Mouse (Mus musculus) regulatory T cell (primary cell): ENCODE measurements around the gene 4833420G17Rik.

Source experiments
- in situ Hi-C: fragments of 300-600 bp; cut with MboI, MseI; formaldehyde crosslinking; loops from one replicate; pipeline ENCODE4 v1.15.1; 2025; ENCODE audit warnings: high pct_unique_total_duplicates

4833420G17Rik gene

DNA sequence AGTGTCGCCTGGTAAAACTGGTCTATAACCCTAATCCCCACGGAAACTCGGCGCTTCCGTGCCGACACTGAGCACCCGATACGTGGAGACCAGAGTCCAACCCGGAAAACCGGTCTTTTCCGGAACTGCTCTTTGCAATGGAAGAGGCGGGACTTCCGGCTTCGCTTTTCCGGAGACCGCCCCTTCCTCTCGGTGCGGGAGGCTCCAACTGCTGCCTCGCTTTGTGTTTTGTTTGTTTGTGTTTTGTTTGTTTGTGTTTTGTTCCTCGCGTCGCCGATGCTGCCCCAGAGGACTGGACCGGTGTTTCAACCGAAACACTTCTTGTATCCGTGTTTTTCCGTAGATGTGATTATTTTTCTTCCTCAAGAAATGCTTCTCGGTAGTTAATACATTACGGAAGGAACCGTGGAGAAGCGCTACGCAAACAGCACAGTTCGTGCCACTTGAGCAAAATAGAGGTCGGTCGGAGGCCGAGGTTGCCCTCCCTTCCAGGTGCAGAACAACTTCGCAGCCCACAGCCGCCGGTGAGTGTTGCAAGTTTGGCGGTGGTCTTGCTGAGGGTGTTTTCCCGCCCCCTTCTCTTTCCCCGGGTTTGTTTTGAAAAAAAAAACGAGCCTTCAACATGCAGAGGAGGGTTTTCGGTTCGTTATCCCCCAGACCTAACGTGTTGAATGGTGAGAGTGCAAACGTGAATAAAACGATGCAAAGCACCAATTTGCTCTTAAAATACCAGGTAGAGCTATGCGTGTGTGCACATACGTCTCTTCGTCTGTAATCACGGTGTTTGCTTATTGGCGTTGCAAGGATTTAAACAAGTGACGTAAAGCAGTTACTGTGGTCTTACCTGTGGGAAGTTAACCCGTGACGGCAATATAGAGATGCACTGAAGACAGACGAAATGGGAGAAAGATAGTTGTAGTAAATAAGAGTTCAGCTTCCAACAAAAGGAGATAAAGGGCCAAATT, at the start of gene 4833420G17Rik:
Gene 4833420G17Rik (plus strand): TSS at position 173 of the 965 bp plus-strand sequence.
- in situ Hi-C loops: loop anchor here (10.0 to 25.0 kb wide), 3 partner anchors 48 to 1078 kb away; partner anchors contain the start of genes B430218F22Rik, Mrps30 and Zfp131

DNA sequence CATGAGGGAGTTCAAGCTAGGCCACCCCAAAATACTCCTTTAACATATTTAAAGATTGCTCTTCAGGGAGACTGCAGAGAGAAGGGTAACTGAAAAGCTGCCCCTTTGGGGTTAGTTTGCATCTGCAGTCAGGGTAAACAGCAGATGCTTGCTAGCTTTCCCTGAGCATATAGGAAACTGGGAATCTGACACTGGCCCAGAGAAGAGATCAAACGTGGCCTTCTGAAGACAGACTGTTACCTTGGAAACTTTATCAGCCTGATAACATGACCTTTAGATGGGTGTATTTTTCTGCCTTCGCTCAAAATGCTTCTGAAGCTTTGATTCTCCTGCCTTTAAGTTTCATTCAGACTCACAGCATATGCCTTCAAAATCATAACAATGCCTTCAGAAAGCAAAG, 49.5 kb upstream of the 4833420G17Rik start:
- in situ Hi-C loops: loop anchor here (10.0 kb wide), 1 partner anchor 52 kb away; the partner anchor contains the start of gene 4833420G17Rik

GRCm38 (mm10) chr13:119418479-119418878, 44.1 kb upstream of the 4833420G17Rik start:
- in situ Hi-C loops: loop anchor here (10.0 kb wide), 1 partner anchor 46 kb away; the partner anchor contains the start of gene 4833420G17Rik

GRCm38 (mm10) chr13:119430164-119430563, 32.4 kb upstream of the 4833420G17Rik start:
- in situ Hi-C loops: no loop called here

- in situ Hi-C loops: no loop called here
These were observed 30.5 kb upstream of the 4833420G17Rik start for GRCm38 (mm10) chr13:119432041-119432440.

DNA sequence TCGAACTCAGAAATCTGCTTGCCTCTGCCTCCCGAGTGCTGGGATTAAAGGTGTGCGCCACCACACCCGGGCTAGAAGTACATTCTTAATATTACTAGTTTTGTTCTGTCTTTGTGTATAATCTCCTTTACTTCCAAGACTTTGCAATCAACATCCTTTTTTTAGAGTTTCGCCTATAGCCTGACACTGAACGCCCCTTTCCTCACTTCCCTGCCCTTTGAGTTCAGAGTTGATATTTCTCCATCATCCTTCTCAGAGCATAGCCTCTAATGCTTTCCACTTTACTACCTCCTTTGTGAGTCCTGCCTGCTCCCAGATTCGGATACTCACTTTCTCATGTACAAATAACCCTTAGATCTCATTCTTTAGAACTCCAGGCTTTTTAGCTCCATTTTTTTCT, 28.2 kb upstream of the 4833420G17Rik start:
- in situ Hi-C loops: no loop called here

- in situ Hi-C loops: no loop called here
These were observed 20.3 kb upstream of the 4833420G17Rik start for GRCm38 (mm10) chr13:119442244-119442643.

DNA sequence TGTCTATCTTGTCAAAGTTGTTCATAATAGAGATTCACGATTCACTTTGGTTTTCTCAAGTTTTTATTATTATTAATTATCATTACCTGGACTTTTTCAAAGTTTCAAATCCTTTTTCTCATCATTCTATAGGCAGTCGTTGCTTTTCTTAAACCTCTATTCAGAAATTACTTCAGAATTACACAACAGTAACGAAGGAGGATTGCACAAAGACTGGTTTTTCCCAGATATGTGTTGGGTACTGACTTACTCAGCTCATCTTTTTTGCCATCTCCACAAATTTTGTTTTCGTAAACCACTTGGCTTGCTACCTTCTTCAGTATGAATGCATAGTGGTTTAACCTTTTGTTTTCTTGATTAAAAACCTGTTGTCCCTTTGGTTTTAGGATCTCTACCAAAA, 9.0 kb upstream of the 4833420G17Rik start:
- in situ Hi-C loops: loop anchor here (25.0 kb wide), 1 partner anchor 334 kb away; the partner anchor contains the start of gene Zfp131

DNA sequence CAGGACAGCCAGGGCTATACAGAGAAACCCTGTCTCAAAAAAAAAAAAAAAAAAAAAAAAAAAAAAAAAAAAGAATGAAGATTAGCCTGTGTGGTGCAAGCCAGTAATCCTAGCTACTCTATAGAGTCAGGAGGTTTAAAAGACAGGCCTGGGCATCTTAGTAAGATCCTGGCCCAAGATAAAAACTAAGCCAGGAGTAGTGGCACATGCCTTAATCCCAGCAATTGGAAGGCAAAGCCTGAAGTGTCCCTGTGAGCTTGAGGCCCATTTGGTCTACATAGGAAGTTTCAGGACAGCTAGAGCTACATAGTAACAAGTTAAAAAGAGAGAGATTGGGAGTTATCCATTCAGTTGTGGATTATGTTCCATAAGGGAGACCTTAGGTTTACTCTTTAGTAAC, 7.5 kb upstream of the 4833420G17Rik start:
- in situ Hi-C loops: loop anchor here (25.0 kb wide), 1 partner anchor 332 kb away; the partner anchor contains the start of gene Zfp131

GRCm38 (mm10) chr13:119456342-119456741, 6.2 kb upstream of the 4833420G17Rik start:
- in situ Hi-C loops: loop anchor here (25.0 kb wide), 1 partner anchor 331 kb away; the partner anchor contains the start of gene Zfp131

DNA sequence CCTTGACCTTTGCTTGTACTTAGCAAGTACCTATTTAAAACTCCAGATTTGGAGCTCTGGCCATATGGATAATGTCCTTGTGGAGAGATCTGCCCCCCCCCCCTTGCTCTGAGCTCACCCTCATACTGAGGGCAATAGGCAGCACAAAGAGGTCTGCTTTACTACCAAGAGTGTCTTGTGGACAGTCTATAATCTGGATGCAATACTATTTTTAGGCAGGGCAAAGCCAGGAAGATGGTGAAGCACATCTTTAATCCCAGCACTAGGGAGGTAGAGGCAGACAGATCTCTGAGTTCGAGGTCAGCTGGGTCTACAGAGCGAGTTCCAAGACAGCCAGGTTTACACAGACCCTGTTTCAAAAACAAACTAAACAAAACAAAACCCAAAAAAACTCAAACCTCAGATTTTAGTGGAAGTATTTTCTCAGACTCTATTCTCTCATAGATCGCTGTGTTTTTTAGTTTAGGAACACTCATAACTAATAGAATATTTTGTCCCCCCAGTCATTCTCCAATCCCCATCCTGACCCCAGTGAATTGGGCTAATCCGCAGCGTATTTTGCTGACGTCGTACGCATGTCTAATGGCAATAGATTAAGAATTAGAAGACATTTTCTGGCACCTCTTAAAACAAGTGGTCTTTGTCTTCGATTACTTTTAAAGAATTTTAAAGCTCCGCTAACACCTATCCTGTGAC, 520 bp upstream of the 4833420G17Rik start:
- in situ Hi-C loops: loop anchor here (10.0 to 25.0 kb wide), 3 partner anchors 47 to 1077 kb away; partner anchors contain the start of genes B430218F22Rik, Mrps30 and Zfp131

GRCm38 (mm10) chr13:119476631-119477030, 14.1 kb downstream of the 4833420G17Rik start:
- in situ Hi-C loops: no loop called here

DNA sequence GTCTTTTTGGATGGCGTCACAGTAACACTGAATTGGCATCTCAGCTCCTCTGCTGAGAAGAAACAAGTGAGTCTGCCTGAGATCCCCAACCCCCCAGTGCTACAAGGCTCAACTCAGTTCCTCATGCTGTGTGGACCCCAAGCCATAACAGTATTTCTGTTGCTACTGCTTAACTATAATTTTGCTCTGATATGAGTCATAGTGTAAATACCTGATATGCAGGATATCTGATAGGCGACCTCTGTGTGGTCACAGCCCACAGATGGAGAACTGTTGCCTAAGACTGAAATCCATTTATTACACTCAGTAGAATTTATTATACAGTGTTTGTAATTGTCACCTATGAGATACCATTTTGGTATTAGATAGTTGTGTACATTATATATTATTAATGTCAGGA, 15.2 kb downstream of the 4833420G17Rik start:
- in situ Hi-C loops: no loop called here

DNA sequence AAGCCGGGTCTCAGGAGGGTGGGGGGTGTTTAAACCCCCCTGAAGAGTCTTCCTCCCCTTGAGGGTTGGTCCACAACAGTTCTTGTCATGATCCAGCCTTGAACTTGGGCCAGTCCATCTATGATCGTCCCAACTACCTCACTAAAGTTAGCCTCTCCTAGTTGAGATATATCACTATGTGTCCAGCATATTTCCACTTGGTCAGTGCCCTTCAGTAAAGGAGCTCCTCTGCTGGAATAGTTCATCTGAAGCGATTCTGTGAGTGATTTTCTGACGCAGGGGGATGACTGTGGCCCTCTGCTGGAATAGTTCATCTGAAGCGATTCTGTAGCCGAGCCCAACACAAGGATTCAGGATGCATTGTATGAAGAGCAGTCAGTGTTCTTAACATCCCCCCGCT, 24.8 kb downstream of the 4833420G17Rik start:
- in situ Hi-C loops: loop anchor here (5.0 kb wide), 1 partner anchor 110 kb away; no protein-coding TSS in a partner anchor

DNA sequence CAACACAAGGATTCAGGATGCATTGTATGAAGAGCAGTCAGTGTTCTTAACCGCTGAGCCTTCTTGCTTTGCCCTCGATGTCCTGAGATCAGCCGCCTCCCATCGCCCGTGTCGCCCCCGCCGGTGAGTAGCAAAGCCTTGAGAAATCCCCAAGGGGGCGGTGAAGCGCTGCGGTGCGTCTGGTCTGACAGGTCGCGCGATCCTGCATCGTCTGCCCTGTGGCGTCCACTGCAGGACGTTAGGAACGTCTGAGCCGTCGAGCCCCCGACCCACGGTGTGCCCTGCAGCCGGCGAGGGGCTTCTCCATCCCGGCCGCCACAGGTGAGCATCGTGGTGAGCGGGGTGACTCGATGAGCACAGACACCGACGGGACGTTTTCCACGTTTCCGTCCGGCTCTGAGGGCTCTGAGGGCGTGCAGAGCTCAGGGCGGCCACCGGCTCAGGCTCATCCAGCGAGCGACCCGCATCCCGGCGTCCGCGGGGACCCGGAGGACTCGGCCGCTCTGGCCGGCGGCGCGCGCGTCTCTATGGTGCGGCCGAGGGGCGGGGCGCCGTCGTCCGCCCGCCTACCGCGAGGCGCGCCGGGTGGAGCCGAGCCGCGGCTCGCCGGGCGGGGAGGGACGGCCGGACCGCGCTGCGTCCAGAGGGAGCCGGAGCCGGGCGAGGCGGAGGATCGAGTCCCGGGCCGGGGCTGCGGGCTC, 25.5 kb downstream of the 4833420G17Rik start, which contains the start of the genes Tmem267 and 3110070M22Rik:
Gene Tmem267 (plus strand): TSS at position 160 of the 701 bp plus-strand sequence.
Gene 3110070M22Rik (minus strand): TSS at position 504 of the 701 bp plus-strand sequence.
- in situ Hi-C loops: loop anchor here (5.0 kb wide), 1 partner anchor 109 kb away; no protein-coding TSS in a partner anchor

DNA sequence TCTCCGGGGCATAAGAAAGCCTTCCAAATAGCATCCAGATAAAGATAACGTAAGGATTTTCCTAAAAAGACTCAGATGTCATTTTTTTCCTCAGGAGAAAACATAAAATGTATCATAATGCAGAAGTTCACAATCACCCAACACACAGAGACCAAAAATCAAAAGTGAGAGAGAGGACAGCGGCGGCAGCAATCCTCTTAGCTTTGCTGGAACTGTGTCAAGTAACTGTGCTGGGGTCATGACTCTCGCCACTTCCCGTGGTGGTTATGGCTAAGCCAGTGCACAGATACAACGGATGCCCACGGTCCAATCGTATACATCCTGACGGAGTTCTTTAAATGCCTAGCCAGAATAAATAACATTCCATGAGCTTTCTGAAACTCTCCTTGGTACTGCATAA, 29.5 kb downstream of the 4833420G17Rik start:
- in situ Hi-C loops: loop anchor here (10.0 kb wide), 2 partner anchors 323 to 437 kb away; no protein-coding TSS in a partner anchor

DNA sequence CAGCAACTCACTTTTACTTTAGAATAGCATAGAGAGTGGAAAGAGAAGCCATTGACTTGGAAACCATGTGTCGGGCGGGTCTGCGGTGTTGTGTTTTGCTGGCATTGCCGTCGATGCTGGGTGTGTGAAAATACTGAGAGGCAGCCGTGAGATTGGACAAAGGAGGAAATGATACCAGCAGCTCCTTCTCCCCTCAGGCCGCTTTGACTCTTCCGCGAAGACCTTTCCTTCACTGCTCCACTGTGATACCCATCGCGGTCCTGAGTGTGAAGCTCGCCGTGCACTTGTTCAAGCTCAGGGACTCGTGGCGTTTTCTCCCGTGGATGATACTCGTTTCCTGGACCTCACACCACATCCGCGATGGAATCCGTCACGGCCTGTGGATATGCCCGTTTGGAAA, 32.4 kb downstream of the 4833420G17Rik start:
- in situ Hi-C loops: loop anchor here (10.0 kb wide), 2 partner anchors 320 to 440 kb away; no protein-coding TSS in a partner anchor
